Mouse (Mus musculus): Measurements from ENCODE around the gene Lrrc36. TPM values are rescaled to one million over a fixed set of nuclear protein-coding genes. Genes with fewer than 3 reads are reported as not detected.

Gene Lrrc36
- total RNA-seq, 4 experiments from 2014 or later: 0.70 TPM; not detected in 2

- DNase-seq (ENCODE audit: low spot score in 2 of 2): no peak
Measured at GRCm38 (mm10) chr8:105431743-105432515, 18.6 kb downstream of the Lrrc36 start.

- no peak for DNase-seq (ENCODE audit: low spot score in 2 of 2)
Measured at GRCm38 (mm10) chr8:105433021-105433420, 19.6 kb downstream of the Lrrc36 start.

GRCm38 (mm10) chr8:105433511-105433910 lies 20.1 kb downstream of the Lrrc36 start:
- DNase-seq (ENCODE audit: low spot score in 2 of 2): no peak

- no peak for DNase-seq (ENCODE audit: low spot score in 2 of 2)
Measured at GRCm38 (mm10) chr8:105434136-105434535, 20.8 kb downstream of the Lrrc36 start.

- DNase-seq (ENCODE audit: low spot score in 2 of 2): no peak
Measured at GRCm38 (mm10) chr8:105436218-105436617, 22.8 kb downstream of the Lrrc36 start.

GRCm38 (mm10) chr8:105437078-105437748 lies 23.8 kb downstream of the Lrrc36 start:
- DNase-seq (ENCODE audit: low spot score in 2 of 2): no peak

- DNase-seq (ENCODE audit: low spot score in 2 of 2): no peak
Measured at GRCm38 (mm10) chr8:105438865-105439264, 25.5 kb downstream of the Lrrc36 start.

GRCm38 (mm10) chr8:105441433-105441832 lies 28.1 kb downstream of the Lrrc36 start:
- no peak for DNase-seq (ENCODE audit: low spot score in 2 of 2)

GRCm38 (mm10) chr8:105442661-105443060 lies 29.3 kb downstream of the Lrrc36 start:
- DNase-seq (ENCODE audit: low spot score in 2 of 2): no peak

- no peak for DNase-seq (ENCODE audit: low spot score in 2 of 2)
Measured at GRCm38 (mm10) chr8:105445296-105446126, 32.1 kb downstream of the Lrrc36 start.

GRCm38 (mm10) chr8:105446127-105446552 lies 32.8 kb downstream of the Lrrc36 start:
- DNase-seq (ENCODE audit: low spot score in 2 of 2): no peak

GRCm38 (mm10) chr8:105448188-105448587 lies 34.8 kb downstream of the Lrrc36 start:
- DNase-seq (ENCODE audit: low spot score in 2 of 2): no peak

GRCm38 (mm10) chr8:105448596-105448995 lies 35.2 kb downstream of the Lrrc36 start:
- no peak for DNase-seq (ENCODE audit: low spot score in 2 of 2)

GRCm38 (mm10) chr8:105450977-105451376 lies 37.6 kb downstream of the Lrrc36 start:
- no peak for DNase-seq (ENCODE audit: low spot score in 2 of 2)

- no peak for DNase-seq (ENCODE audit: low spot score in 2 of 2)
Measured at GRCm38 (mm10) chr8:105451903-105452603, 38.7 kb downstream of the Lrrc36 start.

GRCm38 (mm10) chr8:105453296-105453695 lies 39.9 kb downstream of the Lrrc36 start:
- no peak for DNase-seq (ENCODE audit: low spot score in 2 of 2)

GRCm38 (mm10) chr8:105454088-105454487 lies 40.7 kb downstream of the Lrrc36 start:
- no peak for DNase-seq (ENCODE audit: low spot score in 2 of 2)

- DNase-seq (ENCODE audit: low spot score in 2 of 2): no peak
Measured at GRCm38 (mm10) chr8:105455218-105455617, 41.8 kb downstream of the Lrrc36 start.

GRCm38 (mm10) chr8:105461085-105461803 lies 47.9 kb downstream of the Lrrc36 start:
- no peak for DNase-seq (ENCODE audit: low spot score in 2 of 2)

- DNase-seq (ENCODE audit: low spot score in 2 of 2): no peak
Measured at GRCm38 (mm10) chr8:105464595-105464994, 51.2 kb downstream of the Lrrc36 start.

GRCm38 (mm10) chr8:105466246-105466645 lies 52.9 kb downstream of the Lrrc36 start:
- DNase-seq (ENCODE audit: low spot score in 2 of 2): no peak

All from gastrocnemius, adult 8-10 months (tissue).